Mouse (Mus musculus) bone marrow, adult 2 months (tissue): ENCODE measurements around the gene Bmpr1a. TPM values are rescaled to one million over a fixed set of nuclear protein-coding genes. Genes with fewer than 3 reads are reported as not detected.

Experiments
- H3K27ac ChIP-seq: fragments of 200-500 bp; 2 replicates; pipeline ENCODE4 v1.5.1; 2012; ENCODE audit warnings: low read depth, mild to moderate bottlenecking, control low read depth, inconsistent platforms, low read length; ENCODE audit not compliant: control insufficient read depth, poor library complexity, insufficient read depth
- H3K4me1 ChIP-seq: fragments of 200-500 bp; 2 replicates; pipeline ENCODE4 v1.6.1; 2011; ENCODE audit warnings: low read length; ENCODE audit not compliant: control insufficient read depth, insufficient read depth
- H3K4me3 ChIP-seq: fragments of 200-500 bp; replicated peaks from 2 replicates; pipeline ENCODE3; 2011; ENCODE audit warnings: mild to moderate bottlenecking, low read depth, low read length, control low read depth; ENCODE audit not compliant: control insufficient read depth
- CTCF ChIP-seq: fragments of 200-500 bp; IDR thresholded peaks from 2 replicates; pipeline ENCODE4 v1.5.1; 2011; ENCODE audit warnings: low read length, control low read depth; ENCODE audit not compliant: control insufficient read depth, insufficient read depth
- POLR2A ChIP-seq: fragments of 200-500 bp; IDR thresholded peaks from 2 replicates; pipeline ENCODE4 v1.6.1; 2011; ENCODE audit warnings: low read depth, mild to moderate bottlenecking, control low read depth, low read length, borderline replicate concordance; ENCODE audit not compliant: control insufficient read depth
- WGBS: fragments of 180-500 bp; shearing (Covaris S2); methylation state at CpG from one replicate; pipeline ENCODE4 v1.1.7; 2018; 5-methylcytosine and 5-hydroxymethylcytosine counted together
- polyA plus RNA-seq: library from polyadenylated mRNA; stranded (reverse); fragments of >200 nt; gene quantifications from 2 replicates; pipeline ENCODE4 v1.2.4, GENCODE M21; 2011; ENCODE audit warnings: low replicate concordance; ENCODE audit not compliant: missing spikeins, insufficient read depth, insufficient read length

Gene Bmpr1a
- polyA plus RNA-seq, 1 experiment, result 5.9 TPM

DNA sequence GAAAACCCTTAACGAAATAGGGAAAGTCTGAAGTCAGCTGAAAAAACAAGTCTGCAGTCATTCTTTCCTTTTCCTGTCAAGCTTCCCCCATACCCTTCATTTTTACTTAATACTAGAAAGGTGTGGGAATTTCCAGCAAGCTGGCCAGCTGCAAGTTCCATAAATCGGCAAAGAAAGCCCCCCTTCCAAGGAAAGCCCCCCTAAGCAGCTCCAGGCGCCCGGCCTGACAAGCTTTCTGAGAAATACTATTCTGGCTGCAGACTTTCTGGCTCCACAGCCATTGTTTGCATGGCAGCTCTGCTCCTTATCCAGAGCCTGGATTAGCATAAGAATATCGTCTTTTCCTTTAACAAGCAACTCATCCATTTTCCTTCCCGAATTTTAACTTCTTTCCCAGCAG, 49.5 kb downstream of the Bmpr1a start:
- 46% methylated on average over 6 of the region's 6 CpGs for whole genome bisulfite sequencing
- no peak for TF ChIP-seq CTCF
- no peak for TF ChIP-seq POLR2A
- Histone ChIP-seq H3K4me3 (no peak overlapping the region), H3K27ac (no peak overlapping the region; the same call in 1 of the 2 replicates), H3K4me1 (no peaks in the 10 kb centered on the region)

DNA sequence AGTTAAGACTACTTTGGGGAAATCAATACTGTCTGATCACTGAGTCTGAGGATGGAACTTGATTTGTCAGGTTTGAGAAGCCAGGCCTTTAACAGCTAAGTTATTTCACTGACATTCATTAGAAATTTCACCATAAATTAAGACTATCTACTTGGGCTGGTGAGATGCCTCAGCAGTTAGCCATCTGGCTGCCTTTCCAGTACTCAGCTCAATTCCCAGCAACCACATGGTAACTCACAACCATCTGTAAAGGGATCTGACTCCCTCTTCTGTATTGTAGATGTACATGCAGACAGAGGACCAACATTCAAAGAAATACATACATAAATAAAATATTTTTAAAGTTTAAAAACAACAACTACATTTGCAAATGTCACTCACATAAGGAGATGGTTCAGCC, 51.3 kb downstream of the Bmpr1a start:
- Histone ChIP-seq H3K4me3 (no peak overlapping the region), H3K4me1 (no peaks in the 10 kb centered on the region), H3K27ac (no peak overlapping the region)
- TF ChIP-seq POLR2A, result no peak
- TF ChIP-seq CTCF, result no peak

DNA sequence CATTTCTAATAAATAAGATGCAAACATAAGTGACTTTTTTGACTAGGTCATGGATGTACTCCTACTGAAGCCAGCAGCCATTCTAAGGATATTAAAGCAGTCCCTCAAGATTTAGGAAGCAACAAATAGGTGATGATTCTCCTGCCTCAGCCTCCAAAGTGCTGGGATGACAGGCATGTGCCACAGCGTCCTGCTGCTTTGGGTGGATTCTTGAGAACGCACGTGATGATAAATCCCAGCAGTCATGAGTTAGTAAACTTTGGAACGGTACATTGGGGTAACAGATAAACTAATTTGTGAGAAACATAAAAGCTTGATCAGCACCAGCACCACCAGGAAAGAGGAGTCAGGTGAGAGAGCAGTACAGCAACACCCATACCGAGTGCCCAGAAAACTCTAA, 52.7 kb downstream of the Bmpr1a start:
- H3K27ac ChIP-seq, result no peak overlapping the region
- WGBS, result 88% methylated on average over 5 of the region's 5 CpGs
- H3K4me3 ChIP-seq, result no peak overlapping the region
- no peaks in the 10 kb centered on the region for H3K4me1 ChIP-seq
- TF ChIP-seq POLR2A, result no peak
- TF ChIP-seq CTCF, result no peak

DNA sequence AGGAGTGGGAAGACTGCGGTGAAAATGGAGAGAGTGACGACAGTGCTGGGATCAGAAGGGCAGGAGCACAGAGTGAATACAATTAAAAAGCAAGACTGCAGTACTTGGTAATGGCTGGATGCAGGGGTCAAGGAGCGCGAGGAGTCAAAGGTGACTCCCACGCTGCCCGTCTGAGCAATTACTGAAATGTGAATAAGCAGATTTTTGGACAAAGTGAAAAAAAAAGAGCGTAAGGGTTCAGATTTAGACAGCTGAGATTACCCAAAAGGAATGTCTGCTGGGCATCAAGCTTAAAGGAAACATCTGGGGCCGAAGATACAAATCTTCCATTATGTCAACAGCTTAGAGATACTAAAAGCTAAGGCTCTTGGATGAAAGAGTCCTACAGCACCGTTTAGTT, 53.3 kb downstream of the Bmpr1a start:
- Histone ChIP-seq H3K4me3 (no peak overlapping the region), H3K27ac (no peak overlapping the region), H3K4me1 (no peaks in the 10 kb centered on the region)
- WGBS, result 75% methylated on average over 9 of the region's 9 CpGs
- no peak for TF ChIP-seq POLR2A
- TF ChIP-seq CTCF, result no peak

DNA sequence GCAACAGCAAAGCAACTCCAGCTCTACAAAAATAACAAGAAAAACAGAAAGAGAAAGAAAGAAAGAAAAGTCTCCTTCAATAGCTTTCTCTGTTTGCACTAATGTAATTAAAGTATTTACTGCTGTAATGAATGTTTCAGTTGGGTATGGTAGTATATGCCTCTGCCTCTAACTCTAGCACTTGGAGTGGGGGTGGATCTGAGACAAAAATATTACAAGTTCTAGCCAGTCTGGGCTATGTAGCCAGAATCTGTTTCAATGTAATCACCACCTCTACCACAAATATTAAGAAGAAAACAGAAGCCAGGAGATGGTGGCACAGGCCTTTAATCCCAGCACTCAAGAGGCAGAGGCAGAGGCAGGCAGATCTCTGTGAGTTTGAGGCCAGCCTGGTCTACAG, 54.7 kb downstream of the Bmpr1a start:
- H3K4me3 ChIP-seq, result no peak overlapping the region
- no peaks in the 10 kb centered on the region for H3K4me1 ChIP-seq
- TF ChIP-seq POLR2A (no peak), CTCF (no peak)
- H3K27ac ChIP-seq, result no peak overlapping the region

DNA sequence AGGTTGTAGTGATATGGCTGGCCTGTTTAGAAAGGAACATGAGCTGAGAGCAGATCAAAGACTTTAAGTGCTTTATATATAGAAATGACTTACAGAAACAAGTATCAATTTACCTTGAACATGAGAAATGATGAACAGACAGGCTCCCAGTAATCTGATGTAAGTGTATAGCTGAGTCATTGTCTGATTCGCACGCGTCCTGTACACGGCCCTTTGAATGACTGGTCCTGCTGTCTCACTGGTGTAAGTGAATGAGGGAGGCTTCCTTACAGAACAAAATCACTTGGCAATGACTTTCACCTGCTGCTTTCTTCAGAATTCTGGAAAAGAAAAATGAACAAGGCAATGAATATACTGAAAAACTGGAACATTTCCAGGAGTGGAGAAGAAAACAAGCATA, 55.5 kb downstream of the Bmpr1a start:
- no peak for TF ChIP-seq POLR2A
- no peak for TF ChIP-seq CTCF
- Histone ChIP-seq H3K27ac (no peak overlapping the region), H3K4me1 (no peaks in the 10 kb centered on the region), H3K4me3 (no peak overlapping the region)
- WGBS, result 70% methylated on average over 4 of the region's 4 CpGs

DNA sequence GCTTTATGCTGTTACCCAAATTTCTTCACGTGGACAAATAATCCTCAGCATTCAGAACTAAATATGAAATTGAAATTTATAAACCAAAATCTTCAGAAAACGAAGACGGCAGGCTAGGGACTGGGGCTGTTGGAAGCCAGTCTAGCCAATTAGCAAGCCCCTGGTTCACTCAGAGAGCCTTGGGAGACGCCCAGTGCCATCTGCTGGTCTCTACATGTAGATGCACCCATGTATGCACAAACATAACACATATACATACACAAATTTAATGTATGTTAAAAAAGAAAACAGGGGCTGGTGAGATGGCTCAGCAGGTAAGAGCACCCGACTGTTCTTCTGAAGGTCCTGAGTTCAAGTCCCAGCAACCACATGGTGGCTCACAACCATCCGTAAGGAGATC, 56.5 kb downstream of the Bmpr1a start:
- H3K4me3 ChIP-seq, result no peak overlapping the region
- WGBS, result 81% methylated on average over 6 of the region's 6 CpGs
- H3K27ac ChIP-seq, result no peak overlapping the region
- no peaks in the 10 kb centered on the region for H3K4me1 ChIP-seq
- TF ChIP-seq POLR2A (no peak), CTCF (no peak)

DNA sequence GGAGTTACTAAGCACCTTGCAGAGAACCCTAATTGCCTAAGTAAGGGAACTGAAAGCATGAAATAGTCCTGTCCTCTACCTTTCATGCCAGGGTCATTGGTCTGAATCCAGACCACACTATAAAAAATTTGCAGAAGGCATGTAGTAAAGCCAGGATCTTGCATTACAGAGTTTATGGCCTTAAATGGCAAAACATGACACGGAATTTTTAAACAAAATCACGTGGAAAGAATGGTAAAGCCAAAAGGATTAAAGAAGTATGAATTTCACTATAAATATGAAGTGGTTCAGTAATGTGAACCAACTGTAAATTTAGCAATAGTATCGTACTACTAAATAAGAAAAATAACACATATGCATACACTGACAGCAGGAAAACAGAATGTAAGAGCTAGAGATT, 57.8 kb downstream of the Bmpr1a start:
- no peak overlapping the region for H3K4me3 ChIP-seq
- no peaks in the 10 kb centered on the region for H3K4me1 ChIP-seq
- no peak for TF ChIP-seq POLR2A
- no peak for TF ChIP-seq CTCF
- no peak overlapping the region for H3K27ac ChIP-seq
- WGBS, result 75% methylated on average over 3 of the region's 3 CpGs

DNA sequence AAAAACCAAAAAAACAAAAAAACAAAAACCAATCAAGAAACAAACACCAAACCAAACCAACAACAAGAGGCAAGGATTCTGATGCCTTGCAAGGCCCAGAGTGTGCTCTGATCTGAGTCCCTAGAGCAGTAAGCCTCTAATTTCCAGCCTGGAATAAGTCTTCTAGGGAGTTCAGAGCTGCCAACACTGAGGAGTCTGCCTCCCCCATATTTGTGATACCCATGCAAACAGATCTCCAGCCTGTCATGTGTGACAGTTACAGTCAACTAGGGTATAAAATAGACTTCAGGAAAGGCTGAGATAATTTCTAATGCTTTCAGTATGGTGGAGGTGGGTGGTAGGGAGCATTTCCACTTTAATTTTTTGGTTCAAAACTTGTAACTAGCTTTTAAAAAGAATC, 58.2 kb downstream of the Bmpr1a start:
- no peak for TF ChIP-seq CTCF
- TF ChIP-seq POLR2A, result no peak
- no peaks in the 10 kb centered on the region for H3K4me1 ChIP-seq
- no peak overlapping the region for H3K27ac ChIP-seq

DNA sequence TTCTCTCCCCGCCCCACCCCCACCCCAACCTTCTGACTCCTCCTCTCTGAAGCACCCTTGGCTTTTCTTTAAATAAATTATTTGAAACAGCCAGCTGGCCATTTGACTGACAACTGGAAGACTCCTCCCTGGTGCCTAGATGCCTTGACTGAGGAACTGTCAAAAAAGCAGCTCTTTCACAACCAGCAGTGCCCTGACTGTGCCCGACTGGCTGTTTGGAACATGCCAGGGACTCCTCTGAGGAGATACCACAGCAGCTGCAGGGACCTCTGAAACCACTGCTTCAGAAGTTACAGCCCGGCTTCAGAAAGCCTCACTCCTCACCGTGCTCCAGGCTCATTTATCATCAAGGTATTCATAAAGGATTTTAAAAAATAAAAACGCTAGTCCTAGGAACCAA, 58.8 kb downstream of the Bmpr1a start:
- H3K27ac ChIP-seq, result no peak overlapping the region
- H3K4me1 ChIP-seq, result no peaks in the 10 kb centered on the region
- no peak overlapping the region for H3K4me3 ChIP-seq
- WGBS, result 72% methylated on average over 5 of the region's 5 CpGs
- TF ChIP-seq CTCF (no peak), POLR2A (no peak)

More for the DNA sequence above, 58.2 kb downstream of the Bmpr1a start:
- H3K4me3 ChIP-seq, result no peak overlapping the region
